Mouse (Mus musculus) layer of hippocampus, adult 11-12 months (tissue): Measurements from ENCODE around the gene Txndc15.
"Not testable (repeated sequence)": the region's sequence is repeated elsewhere in the genome, so short reads cannot be mapped to it uniquely, and the experiment has no call there.

Experiments
- DNase-seq: peaks from one replicate; pipeline ENCODE4 v3.0.0; 2022; ENCODE audit warnings: low spot score

The Txndc15 gene

DNA sequence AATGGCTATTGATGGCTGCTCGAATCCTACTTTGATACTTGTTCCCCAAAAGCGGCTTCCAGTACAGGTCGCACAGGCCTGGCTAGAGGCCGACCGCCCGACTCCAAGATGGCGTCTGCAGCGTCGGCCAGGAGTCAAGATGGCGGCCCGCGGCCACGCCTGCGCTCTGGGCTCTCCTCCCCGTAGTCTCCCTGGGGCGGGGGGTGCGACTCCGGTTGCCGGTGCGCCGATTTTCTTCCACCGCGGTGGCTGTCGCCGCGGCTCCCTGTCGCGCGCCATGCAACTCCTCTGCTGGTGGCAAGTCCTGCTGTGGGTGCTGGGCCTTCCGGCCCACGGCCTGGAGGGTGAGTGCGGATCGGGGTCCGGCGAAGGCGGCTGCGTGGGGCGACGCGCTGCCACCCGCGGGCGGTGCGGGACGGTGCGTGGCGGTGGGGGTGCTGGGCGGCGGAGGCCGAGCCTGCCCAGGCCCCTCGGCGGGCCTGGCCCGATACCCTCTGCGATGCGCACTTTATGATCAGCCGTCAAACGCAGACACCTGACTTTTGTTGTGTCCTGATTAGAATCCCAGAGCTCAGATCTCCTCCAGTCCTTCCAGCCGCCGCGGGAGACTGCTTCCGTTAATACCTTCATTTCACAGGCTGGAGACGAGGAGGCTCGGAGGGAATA is at the start of gene Txndc15:
Txndc15 (plus strand) TSS at position 150 of the 666 bp plus-strand sequence.
- peak; percentile 88 for DNase-seq

DNA sequence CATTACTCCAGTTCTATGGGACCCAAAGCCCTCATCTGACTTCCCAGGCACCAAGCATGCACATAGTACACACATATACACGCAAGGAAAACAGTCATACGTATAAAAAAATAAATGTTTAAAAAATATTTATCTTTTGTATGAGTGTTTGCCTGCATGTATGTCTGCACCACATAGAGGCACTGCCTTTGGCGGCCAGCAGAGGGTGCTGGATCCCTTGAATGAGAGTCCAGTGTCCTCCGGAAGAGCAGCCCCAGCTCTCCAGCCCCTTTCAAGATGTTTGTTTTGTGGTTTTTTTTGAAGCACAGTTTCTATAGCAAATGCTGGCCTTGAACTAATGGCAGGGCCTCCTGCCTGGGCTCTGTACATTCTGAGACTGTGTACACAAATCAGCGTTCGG is 45.9 kb upstream of the Txndc15 start:
- peak; percentile 17 for DNase-seq

DNA sequence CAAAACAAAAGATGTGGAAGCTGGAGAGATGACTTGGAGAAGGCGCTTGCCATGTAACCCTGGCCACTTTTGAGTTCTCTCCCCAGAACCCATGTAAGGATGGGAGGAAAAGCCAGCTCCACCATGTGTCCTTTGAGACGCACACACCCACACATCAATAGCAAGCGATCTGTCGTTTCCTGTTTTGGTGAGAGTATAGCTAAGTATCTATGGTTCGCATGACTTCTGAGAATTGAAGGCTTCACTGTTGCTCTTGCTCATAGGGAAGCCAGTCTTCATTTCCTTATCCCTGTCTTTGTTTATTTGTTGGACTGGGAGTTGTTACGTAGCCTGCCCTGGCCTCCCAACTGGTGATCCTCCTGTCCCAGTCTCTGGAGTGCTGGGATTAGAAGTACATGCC is 41.7 kb upstream of the Txndc15 start:
- DNase-seq, result no peak

DNA sequence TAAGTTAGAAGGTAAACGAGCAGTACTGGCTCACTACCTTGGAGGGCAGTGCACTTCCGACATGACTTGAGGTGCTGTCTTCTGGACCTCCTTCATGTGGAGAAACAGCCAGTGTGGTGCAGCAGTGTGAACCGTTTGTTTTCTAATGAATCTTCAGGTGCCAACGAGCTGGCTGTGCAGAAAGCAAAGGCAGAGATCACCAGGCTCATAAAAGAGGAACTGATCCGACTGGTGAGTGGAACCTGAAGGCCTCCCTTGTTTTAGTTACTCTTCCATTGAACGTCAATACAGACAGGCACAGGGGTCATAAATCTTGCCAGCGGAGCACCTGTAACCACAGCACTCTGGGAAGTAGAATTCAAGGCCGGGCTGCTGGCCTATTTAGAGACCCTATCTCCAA is 37.1 kb upstream of the Txndc15 start:
- DNase-seq, result no peak

DNA sequence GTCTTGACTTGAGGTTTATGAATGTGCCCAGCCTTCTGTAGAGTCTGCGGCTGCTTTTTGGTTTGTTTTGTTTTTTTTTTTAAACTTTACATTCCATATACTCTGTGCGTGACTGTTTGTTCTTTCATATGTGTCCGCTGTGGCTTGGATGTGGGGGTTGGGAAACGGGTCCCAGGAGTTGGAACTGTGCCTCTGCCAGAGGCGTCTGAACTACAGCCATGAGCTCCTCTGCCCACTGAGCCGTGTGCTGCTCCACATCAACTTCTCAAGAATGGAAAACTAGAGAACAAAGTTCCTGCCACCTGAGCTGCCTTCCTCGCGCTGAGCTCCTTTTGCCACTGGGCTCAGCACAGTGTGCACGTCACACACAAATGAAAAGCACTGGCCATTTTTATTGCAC is 32.2 kb upstream of the Txndc15 start:
- no peak for DNase-seq

DNA sequence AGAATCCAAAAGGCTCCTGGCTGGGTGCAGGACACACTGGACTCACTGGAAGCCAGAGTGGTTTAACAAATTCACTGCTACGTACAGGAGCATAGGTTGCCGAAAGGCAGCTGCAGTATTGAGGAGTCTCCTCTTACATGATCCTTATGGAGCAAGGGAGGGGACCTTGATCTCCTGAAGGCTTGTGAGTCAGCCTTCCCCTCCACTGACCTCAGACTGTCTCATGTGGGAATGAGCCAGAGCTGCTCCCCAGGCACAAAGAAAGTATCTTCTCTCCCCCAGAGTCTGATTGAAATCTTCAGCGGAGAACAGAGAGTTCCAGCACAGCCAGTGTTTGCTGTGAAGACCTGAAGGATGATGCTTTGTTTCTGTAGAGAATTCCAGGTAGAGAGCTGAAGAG is 30.9 kb upstream of the Txndc15 start:
- DNase-seq, result no peak

DNA sequence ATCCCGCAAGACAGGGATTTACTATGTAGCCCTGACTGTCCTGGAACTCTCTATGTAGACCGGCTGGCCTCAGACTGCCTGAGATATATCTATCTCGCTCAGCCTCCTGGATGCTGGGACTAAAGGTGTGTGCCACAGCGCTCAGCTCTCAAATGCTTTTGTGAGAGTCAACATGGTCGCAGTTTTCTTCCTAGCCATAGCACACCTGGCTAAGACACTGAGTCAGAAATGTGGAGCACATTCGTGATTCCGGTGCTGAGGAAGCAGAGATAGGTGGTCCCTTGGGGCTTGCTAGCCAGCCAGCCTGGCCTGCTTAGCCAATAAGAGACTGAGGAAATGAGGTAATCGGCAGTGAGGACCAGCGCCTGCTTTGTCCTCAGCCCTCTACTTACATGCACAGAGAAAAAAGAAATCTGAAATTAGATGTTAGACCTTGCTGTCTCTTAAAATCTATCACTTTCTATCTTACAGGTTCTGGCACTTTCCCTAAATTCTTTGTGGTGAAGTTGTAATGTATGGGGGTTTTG is 28.3 kb upstream of the Txndc15 start:
- DNase-seq, result no peak

DNA sequence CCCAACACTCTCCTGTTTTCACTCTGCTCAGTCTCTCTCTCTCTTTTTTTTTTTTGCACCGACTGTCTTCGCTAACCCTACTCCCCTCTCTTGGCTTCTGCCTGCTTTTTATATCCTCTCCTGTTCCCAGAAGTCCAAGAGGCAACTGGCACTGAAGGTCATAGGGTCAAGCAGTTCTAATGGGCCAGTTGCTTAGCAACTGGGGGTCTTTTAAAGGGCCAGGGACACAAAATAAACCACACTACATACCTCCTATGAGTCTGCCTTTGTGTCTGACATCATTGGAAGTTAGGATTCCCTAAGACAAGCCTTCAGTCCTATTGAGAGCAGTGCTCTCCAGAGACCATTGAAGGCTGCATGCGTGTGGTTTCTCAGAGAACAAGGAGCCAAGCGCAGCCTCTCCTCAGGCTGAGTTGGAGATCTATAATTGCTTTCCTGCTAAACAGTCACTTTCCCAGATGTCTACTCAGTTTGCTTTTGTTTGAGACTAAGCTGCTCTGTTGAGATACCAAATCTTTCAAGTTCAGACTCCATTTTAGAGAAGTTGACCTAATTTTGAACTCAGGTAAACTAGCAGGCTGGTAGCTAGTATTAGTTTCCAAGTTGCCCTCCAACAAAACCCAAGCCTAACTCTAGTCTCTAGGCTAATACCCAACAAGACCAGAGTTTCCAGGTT is 26.4 kb upstream of the Txndc15 start:
- DNase-seq, result no peak

DNA sequence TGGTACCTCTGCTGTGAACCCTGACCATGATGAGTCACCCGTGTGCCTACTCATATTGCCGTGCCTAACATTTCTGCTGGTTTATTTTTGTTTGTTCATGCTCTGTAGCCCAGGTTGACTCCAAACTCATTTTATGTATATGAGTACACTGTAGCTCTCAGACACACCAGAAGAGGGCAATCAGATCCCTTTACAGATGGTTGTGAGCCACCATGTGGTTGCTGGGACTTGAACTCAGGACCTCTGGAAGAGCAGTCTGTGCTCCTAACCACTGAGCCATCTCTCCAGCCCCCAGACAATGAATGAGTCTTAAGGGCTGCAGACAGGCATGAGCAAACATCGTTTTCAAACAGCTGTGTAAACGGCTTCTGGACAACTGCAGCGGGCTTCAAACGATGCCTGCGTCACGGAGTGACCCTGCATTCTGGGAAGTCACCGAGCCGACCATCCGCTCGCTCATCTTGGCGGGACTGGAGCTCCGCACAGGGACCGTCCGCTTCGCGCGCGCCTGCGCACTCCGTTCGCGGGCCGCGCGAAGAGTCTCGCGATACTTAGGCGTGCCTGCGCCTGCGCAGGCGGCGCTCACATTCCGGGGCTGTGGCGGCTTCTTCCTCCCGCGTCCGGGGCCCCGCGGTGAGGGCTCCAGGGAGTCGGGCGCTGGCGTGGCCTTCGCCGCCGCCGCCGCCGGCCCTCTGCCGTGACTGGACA is 21.8 kb upstream of the Txndc15 start, which contains the start of gene B230219D22Rik:
B230219D22Rik (plus strand) TSS at position 590 of the 708 bp plus-strand sequence.
- peak; percentile 90 for DNase-seq

DNA sequence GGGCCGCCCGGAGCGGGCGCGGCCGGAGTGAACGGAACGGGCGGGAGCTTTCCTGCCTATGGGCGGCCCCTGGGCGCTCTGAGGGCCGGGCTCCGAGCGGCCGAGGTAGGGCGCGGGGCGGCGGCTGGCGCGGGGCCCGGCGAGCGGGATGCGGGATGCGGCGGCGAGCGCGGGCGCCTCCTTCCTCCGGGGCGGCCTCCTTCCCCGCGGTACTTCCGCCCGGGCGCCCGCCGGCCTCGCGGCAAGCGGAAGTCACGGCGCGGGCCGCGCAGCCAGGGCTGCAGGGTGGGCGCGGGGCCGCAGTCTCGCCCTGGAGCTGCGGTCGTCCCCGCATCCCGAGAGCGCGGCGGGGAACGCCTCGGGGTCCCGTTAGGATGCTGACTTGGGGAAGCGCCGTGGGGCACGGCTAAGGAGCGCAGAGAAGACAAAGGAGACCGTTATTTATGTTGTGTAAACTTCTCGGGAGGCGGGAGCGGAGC is 21.2 kb upstream of the Txndc15 start:
- DNase-seq, result no peak

DNA sequence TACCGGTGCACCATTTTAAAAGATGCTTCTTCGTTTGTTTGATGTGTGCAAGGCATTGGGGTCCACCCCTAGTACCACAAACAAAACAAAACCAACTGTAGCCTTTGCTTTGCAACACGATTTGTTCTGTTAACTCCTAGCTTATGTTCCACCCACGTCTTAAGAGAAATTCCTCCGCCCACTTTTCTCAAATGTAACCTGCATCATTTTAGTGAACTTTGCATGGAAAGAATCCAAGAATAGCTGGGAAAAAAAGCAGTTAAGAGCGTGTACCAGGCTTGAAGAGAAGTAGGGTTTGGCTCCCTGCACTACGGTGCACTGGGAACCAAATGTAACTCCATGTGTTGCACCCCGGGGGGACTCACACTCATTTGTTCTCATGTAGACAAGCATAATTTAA is 20.3 kb upstream of the Txndc15 start:
- no peak for DNase-seq

DNA sequence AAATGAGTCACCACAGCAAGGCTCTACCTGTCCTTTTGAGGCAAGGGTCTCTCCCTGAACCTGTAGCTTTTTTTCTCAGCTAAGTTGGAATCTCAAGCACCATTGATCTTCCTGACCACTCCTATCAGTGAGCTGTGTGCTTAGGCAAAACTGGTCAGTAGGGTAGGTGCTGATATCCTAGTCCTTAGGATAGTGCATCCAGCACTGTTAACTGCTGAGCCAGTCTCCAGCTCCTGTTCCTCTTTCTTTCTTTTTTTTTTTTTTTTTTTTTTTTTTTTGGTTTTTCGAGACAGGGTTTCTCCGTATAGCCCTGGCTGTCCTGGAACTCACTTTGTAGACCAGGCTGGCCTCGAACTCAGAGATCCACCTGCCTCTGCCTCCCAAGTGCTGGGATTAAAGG is 18.5 kb upstream of the Txndc15 start:
- not testable (repeated sequence) for DNase-seq

DNA sequence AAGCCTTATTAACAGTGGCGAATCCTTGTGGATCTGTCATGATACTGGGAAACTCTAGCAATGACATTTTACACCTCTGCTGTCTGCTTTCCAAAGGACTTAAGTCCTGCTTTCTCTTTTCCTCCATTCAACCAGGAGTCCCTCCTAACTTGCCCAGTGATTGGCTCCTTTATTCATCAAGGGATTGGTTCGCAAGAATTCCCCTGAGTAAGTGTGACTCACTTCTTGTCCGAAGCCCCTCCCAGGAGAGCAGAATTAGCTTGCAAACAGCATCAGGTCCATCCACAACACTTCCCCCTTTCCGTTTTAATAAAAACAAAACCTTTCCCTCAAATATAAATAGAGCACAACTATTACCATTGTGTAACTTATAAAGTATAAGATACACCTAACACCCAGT is 10.1 kb upstream of the Txndc15 start:
- no peak for DNase-seq

DNA sequence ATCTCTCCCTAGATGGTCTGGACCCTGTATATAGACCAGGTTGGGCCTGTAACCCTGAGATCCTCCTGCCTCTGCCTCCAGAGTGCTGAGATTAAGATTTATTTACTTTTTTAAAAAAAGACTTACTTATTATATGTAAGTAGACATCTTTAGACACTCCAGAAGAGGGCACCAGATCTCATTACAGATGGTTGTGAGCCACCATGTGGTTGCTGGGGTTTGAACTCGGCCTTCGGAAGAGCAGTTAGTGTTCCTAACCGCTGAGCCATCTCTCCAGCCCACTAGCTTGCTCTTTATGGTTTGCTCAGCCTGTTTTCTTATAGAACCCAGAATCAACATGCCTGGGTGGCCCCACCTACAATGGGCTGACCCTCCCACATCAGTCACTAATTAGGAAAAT is 1.6 kb upstream of the Txndc15 start:
- DNase-seq, result no peak

DNA sequence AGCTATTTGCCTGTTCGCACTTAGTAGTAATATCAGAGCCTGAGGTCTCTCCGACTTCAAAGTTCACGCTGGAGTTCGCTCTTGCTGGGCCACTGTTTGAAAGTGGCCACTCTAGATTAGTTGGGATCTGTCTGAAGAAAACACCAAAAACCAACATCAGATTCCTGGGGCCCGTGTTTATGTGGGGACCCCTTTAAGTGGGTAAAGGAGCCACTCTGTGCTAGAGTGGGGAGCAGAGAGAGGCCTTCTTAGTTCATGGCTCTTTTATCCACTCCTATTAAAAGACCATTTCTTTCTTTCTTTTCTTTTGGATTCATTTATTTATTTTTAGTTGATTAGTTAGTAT is 690 bp downstream of the Txndc15 start:
- no peak for DNase-seq

DNA sequence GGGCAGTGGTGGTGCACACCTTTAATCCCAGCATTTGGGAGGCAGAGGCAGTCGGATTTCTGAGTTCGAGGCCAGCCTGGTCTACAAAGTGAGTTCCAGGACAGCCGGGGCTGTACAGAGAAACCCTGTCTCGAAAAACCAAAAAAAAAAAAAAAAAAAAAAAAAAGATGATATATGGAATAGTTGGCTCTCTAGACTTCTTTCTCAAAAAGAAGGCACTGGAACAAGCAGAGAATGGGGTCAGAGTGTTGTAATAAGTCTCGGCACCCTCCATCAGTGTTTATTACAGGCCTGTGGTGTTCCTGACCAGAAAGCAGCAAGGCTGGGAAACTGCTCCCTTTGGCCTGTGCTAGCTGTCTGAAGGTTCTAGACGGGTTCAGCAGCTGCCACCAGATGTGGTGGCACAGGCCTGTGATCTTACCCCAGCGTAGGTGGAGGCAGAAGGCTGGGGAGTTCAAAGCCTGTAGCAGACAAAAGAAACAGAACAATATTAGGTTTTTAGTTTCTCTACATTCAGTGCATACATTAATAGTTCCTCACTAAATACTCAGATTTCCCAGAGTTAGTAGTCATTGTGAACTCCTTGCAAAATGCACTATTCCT is 1.6 kb downstream of the Txndc15 start:
- DNase-seq, result no peak

DNA sequence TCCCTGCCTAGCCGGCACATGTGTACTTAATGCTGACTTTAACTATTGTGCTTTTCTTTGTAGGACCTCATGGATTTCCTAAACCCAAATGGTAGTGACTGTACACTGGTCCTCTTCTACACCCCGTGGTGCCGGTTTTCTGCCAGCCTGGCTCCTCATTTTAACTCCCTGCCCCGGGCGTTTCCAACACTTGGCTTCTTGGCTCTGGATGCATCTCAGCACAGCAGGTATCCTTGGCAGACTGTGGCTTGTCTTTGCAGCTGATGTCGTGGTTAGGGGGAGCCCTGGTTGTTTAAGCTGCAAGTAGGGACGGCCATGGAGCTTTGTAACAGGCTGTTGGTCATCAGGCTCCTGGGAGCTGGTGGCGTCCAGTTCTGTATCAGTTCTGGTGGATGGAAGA is 7.1 kb downstream of the Txndc15 start:
- DNase-seq, result no peak

DNA sequence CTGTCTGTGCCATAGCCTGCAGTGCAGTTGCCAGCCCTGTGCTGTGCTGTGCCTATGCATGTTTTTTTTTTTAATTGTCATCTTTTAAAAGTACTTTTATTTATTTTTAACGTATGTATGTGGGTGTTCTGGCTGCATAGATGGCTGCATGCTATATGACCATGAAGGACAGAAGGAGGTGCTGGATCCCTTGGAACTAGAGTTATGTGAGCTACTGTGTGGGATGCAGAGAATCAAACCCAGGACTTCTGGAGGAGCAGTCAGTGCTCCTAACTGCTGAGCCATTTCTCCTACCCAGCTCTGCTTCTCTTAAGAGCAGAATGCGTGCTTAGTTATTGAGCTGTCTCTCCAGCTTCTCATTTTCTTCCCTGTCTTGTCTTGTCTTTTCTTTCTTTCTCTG is 7.5 kb downstream of the Txndc15 start:
- DNase-seq, result no peak

DNA sequence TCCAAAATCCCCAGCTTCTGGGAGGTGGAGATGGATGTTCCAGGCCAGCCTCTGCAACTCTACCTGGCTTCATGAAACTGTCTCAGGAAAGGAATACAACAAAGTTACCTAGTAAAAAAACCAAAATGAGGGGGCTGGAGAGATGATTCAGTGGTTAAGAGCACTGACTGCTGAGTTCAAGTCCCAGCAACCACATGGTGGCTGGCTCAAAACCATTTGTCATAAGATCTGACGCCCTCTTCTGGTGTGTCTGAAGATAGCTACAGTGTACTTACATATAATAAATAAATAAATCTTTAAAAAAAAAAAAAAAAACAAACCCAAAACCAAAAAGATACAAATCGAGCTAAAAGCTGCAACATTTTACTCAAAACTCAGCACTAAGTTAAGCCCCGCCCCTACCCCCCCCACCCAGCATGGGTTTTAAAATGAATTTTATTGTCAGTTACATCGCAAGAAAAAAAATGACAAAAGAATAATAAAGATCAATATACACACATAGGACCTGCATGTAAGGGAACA is 12.2 kb downstream of the Txndc15 start:
- DNase-seq, result no peak

DNA sequence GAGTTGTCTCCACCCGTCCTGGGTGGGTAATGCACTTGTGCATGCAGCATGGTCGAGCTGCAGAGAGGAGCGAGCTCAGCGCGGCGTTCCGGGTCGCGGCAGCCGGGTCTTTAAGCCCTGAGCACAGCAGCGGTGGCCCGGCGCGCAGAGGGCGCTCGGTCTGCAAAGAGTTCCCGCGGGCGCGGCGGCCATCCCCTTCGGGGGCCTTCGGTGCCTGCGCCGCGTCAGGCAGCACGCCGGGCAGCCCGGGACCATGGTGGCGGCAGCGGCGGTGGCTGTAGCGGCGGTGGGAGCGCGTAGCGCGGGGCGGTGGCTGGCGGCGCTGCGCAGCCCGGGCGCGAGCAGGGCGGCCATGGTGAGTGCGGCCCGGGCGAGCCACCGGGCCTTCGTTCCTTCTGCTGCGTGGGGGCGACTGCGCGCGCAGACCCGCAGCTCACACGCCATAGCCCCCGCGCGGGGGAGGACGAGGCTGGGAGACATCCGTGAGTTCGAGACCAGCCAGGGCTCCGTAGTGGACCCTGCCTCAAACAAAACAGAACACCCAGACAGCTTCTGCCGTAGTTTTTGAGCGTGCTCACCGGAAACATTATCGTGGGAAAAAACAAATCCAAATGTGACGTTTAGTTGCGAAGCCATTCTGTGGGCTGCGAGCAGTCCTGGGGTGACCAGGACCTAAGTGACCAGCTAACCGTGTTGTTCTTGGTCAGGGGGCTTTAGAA is 12.8 kb downstream of the Txndc15 start, which contains the start of gene Pcbd2:
Pcbd2 (plus strand) TSS at position 249 of the 719 bp plus-strand sequence.
- DNase-seq, result peak; percentile 83

DNA sequence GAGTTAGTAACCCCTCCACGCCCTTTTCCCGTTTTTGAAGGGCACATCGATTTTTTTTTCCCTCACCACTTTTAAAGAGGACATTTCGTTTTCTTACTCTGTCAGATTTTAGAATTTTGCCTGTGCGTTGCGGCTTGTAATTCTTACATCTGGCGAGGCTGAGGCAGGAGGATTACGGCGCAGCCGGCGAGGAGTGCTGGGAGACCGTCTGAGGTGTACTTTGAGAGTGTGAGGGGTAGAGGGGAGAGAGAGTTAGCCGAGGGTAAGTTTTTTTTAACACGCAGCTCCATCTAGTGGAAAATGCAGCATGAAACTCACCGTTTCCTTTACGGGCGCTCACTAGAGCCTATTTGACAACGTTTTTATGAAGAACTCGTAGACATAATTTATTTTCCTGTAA is 13.4 kb downstream of the Txndc15 start:
- peak; percentile 72 for DNase-seq

DNA sequence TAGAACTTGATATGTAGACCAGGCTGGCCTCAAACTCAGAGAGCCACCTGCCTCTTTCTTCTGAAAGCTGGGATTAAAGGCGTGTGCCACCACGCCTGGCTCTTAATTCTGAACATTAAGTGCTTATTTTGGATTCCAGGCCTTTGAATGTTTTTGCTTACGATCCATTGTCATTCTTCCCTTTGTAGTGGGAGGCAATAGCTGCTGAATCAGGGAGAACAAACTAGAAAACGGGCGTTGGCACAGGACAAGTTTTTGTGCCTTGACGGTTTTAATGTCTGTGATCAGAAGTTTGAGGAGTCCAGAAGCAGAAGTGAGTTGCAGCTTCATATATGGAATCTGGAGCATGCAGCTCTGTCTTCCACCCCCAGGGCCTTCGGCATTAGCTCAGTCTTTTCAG is 16.3 kb downstream of the Txndc15 start:
- DNase-seq, result no peak
